Mouse (Mus musculus): ENCODE results near the gene E2f6. TPM values are rescaled to one million over a fixed set of nuclear protein-coding genes. Genes with fewer than 3 reads are reported as not detected.

Gene E2f6
- total and polyA plus RNA-seq, 3 experiments = 35.4 to 67.0 TPM; not detected in 1

GRCm38 (mm10) chr12:16869091-16869778 is 58.5 kb downstream of the E2f6 start:
- no peaks in the 10 kb centered on the region for H3K27me3 ChIP-seq (ENCODE audit: control insufficient read depth in 1 of 2, insufficient read depth in 2 of 2, low read length in 2 of 2)
- peaks cover 4 to 10% of the 10 kb centered on the region in 2 experiments for H3K4me1 ChIP-seq (ENCODE audit: control insufficient read depth in 1 of 2, insufficient read depth in 2 of 2, low read length in 2 of 2)
- TF ChIP-seq MXI1 (IDR thresholded peaks at IDR 0.05; ENCODE audit: low read depth, low read length) (no peak), E2F4 (IDR thresholded peaks at IDR 0.05; ENCODE audit: borderline replicate concordance, low read depth, low read length) (no peak), MYB (IDR thresholded peaks at IDR 0.05; ENCODE audit: low read depth, low read length) (no peak), MAFK (IDR thresholded peaks at IDR 0.05; ENCODE audit: borderline replicate concordance, low read depth, low read length) (no peak), POLR2A (IDR thresholded peaks at IDR 0.05; ENCODE audit: control insufficient read depth in 1 of 2, insufficient read depth in 1 of 2, low read depth in 1 of 2, low read length in 2 of 2, poor library complexity in 1 of 2) (no peak), ZMIZ1 (IDR thresholded peaks at IDR 0.05; ENCODE audit: low read depth, low read length) (no peak), ZKSCAN1 (IDR thresholded peaks at IDR 0.05; ENCODE audit: low read depth, low read length) (no peak), ETS1 (IDR thresholded peaks at IDR 0.05; ENCODE audit: low read depth, low read length) (no peak), GABPA (IDR thresholded peaks at IDR 0.05; ENCODE audit: low read depth, low read length) (no peak), CTCF (IDR thresholded peaks at IDR 0.05 in 2 of 3, conservative IDR thresholded peaks at IDR 0.05 in 1 of 3; ENCODE audit: control insufficient read depth in 1 of 3, insufficient read depth in 1 of 3, low read depth in 2 of 3, low read length in 3 of 3, poor library complexity in 1 of 3, severe bottlenecking in 1 of 3) (no peak)
- no peak overlapping the region for H3K9ac ChIP-seq (ENCODE audit: control insufficient read depth, low read depth, low read length, poor library complexity, severe bottlenecking)
- no peaks in the 10 kb centered on the region for H3K79me2 ChIP-seq (ENCODE audit: control insufficient read depth, insufficient read depth, low read length, poor library complexity)
- no peak for DNase-seq (ENCODE audit: low read depth, low spot score)
- no peak overlapping the region for H3K27ac ChIP-seq (ENCODE audit: control insufficient read depth, low read depth, low read length)
- H3K4me3 ChIP-seq (ENCODE audit: control insufficient read depth in 1 of 2, insufficient read depth in 1 of 2, low read depth in 2 of 2, low read length in 2 of 2) = no peak overlapping the region
- H3K9me3 ChIP-seq (replicated peaks; ENCODE audit: insufficient read depth, low read length) = no peaks in the 10 kb centered on the region
- peaks cover 0 to 10% of the 10 kb centered on the region in 2 experiments; a peak in 2 of 4 replicates for H3K36me3 ChIP-seq (ENCODE audit: control insufficient read depth in 1 of 2, insufficient read depth in 2 of 2, low read length in 2 of 2)

DNA sequence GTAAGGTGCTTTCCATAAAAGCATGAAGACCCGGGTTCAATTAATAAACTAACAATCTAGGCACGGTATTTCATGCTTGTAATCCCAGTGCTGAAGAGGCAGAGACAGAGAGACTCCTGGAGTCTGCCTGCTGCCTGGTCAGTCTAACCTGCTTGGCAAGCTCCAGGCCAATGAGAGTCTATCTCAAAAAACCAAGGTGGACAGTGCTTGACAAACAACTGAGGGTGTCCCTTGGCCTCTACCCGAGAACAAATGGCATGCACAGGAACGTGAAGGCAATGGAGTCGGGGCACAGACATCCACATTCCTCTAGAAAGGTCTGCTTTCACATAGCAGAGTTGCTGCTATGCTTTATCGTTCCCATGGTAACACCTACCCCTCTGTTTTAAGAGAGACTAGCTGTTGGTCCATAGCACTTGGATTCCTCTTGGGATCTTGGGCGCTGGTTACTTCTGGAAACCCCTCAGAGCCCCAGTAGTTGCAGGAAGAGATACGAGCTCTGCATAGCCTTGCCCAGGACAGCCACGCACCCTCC is 59.2 kb downstream of the E2f6 start:
- H3K27me3 ChIP-seq (ENCODE audit: control insufficient read depth in 1 of 2, insufficient read depth in 2 of 2, low read length in 2 of 2) = no peaks in the 10 kb centered on the region
- H3K9ac ChIP-seq (ENCODE audit: control insufficient read depth, low read depth, low read length, poor library complexity, severe bottlenecking) = no peak overlapping the region
- no peaks in the 10 kb centered on the region for H3K79me2 ChIP-seq (ENCODE audit: control insufficient read depth, insufficient read depth, low read length, poor library complexity)
- TF ChIP-seq CHD2 (IDR thresholded peaks at IDR 0.05; ENCODE audit: low read length) = no peak
- TF ChIP-seq ZKSCAN1 (IDR thresholded peaks at IDR 0.05; ENCODE audit: low read depth, low read length) = no peak
- TF ChIP-seq EP300 (IDR thresholded peaks at IDR 0.05; ENCODE audit: low read depth in 1 of 2, low read length in 2 of 2) = no peak
- no peak for TF ChIP-seq ZNF384 (IDR thresholded peaks at IDR 0.05; ENCODE audit: low read depth, low read length)
- TF ChIP-seq MEF2A (IDR thresholded peaks at IDR 0.05; ENCODE audit: extremely low read depth, insufficient replicate concordance, low read depth, low read length, poor library complexity, severe bottlenecking) = no peak
- no peak for TF ChIP-seq ELF1 (IDR thresholded peaks at IDR 0.05; ENCODE audit: low read depth, low read length)
- no peak for TF ChIP-seq GABPA (IDR thresholded peaks at IDR 0.05; ENCODE audit: low read depth, low read length)
- TF ChIP-seq ZMIZ1 (IDR thresholded peaks at IDR 0.05; ENCODE audit: low read depth, low read length) = no peak
- no peak for TF ChIP-seq UBTF (IDR thresholded peaks at IDR 0.05; ENCODE audit: borderline replicate concordance, insufficient read depth, low read depth, low read length)
- no peak for TF ChIP-seq RCOR1 (IDR thresholded peaks at IDR 0.05; ENCODE audit: low read depth, low read length)
- no peak for TF ChIP-seq MYC (IDR thresholded peaks at IDR 0.05; ENCODE audit: low read depth, low read length)
- no peak for TF ChIP-seq KAT2A (conservative IDR thresholded peaks at IDR 0.05; ENCODE audit: low read depth, low read length)
- TF ChIP-seq NRF1 (IDR thresholded peaks at IDR 0.05; ENCODE audit: insufficient read depth, low read depth, low read length, poor library complexity, severe bottlenecking) = no peak
- TF ChIP-seq NELFE (IDR thresholded peaks at IDR 0.05; ENCODE audit: low read depth, low read length) = no peak
- no peak for TF ChIP-seq TBP (IDR thresholded peaks at IDR 0.05; ENCODE audit: low read depth, low read length)
- no peak for TF ChIP-seq MAX (IDR thresholded peaks at IDR 0.05; ENCODE audit: low read length)
- no peak for TF ChIP-seq USF2 (IDR thresholded peaks at IDR 0.05; ENCODE audit: borderline replicate concordance in 1 of 2, insufficient read depth in 1 of 2, low read depth in 1 of 2, low read length in 2 of 2)
- no peak for TF ChIP-seq SMC3 (IDR thresholded peaks at IDR 0.05; ENCODE audit: low read depth, low read length)
- H3K27ac ChIP-seq (ENCODE audit: control insufficient read depth, low read depth, low read length) = no peak overlapping the region
- peaks cover 0 to 10% of the 10 kb centered on the region in 2 experiments; a peak in 2 of 4 replicates for H3K36me3 ChIP-seq (ENCODE audit: control insufficient read depth in 1 of 2, insufficient read depth in 2 of 2, low read length in 2 of 2)
- no peaks in the 10 kb centered on the region for H3K9me3 ChIP-seq (replicated peaks; ENCODE audit: insufficient read depth, low read length)
- no peak for DNase-seq (ENCODE audit: low read depth, low spot score)
- H3K4me3 ChIP-seq (ENCODE audit: control insufficient read depth in 1 of 2, insufficient read depth in 1 of 2, low read depth in 2 of 2, low read length in 2 of 2) = no peak overlapping the region
- H3K4me1 ChIP-seq (ENCODE audit: control insufficient read depth in 1 of 2, insufficient read depth in 2 of 2, low read length in 2 of 2) = peaks cover 4 to 10% of the 10 kb centered on the region in 2 experiments
